Mouse (Mus musculus): ENCODE measurements around the gene Slc39a1. TPM values are rescaled to one million over a fixed set of nuclear protein-coding genes. Genes with fewer than 3 reads are reported as not detected.

The Slc39a1 gene
- polyA plus RNA-seq, 1 experiment from 2014 or later: 62.0 TPM

GRCm38 (mm10) chr3:90268971-90269370 lies 21.0 kb downstream of the Slc39a1 start:
- Histone ChIP-seq H3K4me3 (replicated peaks) (no peak overlapping the region), H3K9ac (replicated peaks) (no peak overlapping the region), H3K27me3 (no peaks in the 10 kb centered on the region), H3K27ac (no peak overlapping the region), H3K4me1 (replicated peaks) (peaks cover 15% of the 10 kb centered on the region), H3K36me3 (peaks cover 48% of the 10 kb centered on the region), H3K9me3 (no peaks in the 10 kb centered on the region), H3K4me2 (no peak overlapping the region)
- ATAC-seq (ENCODE audit: insufficient number of reproducible peaks, insufficient read depth, low FRiP score, low TSS enrichment, low read depth): no peak
- 90% methylated on average over 16 of the region's 16 CpGs for WGBS

GRCm38 (mm10) chr3:90270784-90271183 lies 22.8 kb downstream of the Slc39a1 start:
- Histone ChIP-seq H3K4me1 (replicated peaks) (peaks cover 10% of the 10 kb centered on the region), H3K9ac (replicated peaks) (no peak overlapping the region), H3K4me2 (no peak overlapping the region), H3K9me3 (no peaks in the 10 kb centered on the region), H3K36me3 (peaks cover 58% of the 10 kb centered on the region), H3K27ac (no peak overlapping the region), H3K27me3 (no peaks in the 10 kb centered on the region), H3K4me3 (replicated peaks) (no peak overlapping the region)
- no peak for ATAC-seq (ENCODE audit: insufficient number of reproducible peaks, insufficient read depth, low FRiP score, low TSS enrichment, low read depth)
- 90% methylated on average over 8 of the region's 8 CpGs for WGBS

- peaks cover 71% of the 10 kb centered on the region for H3K36me3 ChIP-seq
Measured at GRCm38 (mm10) chr3:90272170-90272569, 24.2 kb downstream of the Slc39a1 start.

GRCm38 (mm10) chr3:90273855-90274254 lies 25.9 kb downstream of the Slc39a1 start:
- no peak for ATAC-seq (ENCODE audit: insufficient number of reproducible peaks, insufficient read depth, low FRiP score, low TSS enrichment, low read depth)
- Histone ChIP-seq H3K4me3 (replicated peaks) (no peak overlapping the region), H3K27me3 (no peaks in the 10 kb centered on the region), H3K36me3 (peaks cover 88% of the 10 kb centered on the region), H3K9ac (replicated peaks) (no peak overlapping the region), H3K4me1 (replicated peaks) (no peaks in the 10 kb centered on the region), H3K9me3 (no peaks in the 10 kb centered on the region), H3K4me2 (no peak overlapping the region), H3K27ac (no peak overlapping the region)
- WGBS: 93% methylated on average over 22 of the region's 22 CpGs

More at GRCm38 (mm10) chr3:90272170-90272569, 24.2 kb downstream of the Slc39a1 start:
- H3K4me1 ChIP-seq (replicated peaks): no peaks in the 10 kb centered on the region
- ATAC-seq (ENCODE audit: insufficient number of reproducible peaks, insufficient read depth, low FRiP score, low TSS enrichment, low read depth): no peak
- H3K9me3 ChIP-seq: no peaks in the 10 kb centered on the region
- H3K27me3 ChIP-seq: no peaks in the 10 kb centered on the region
- no peak overlapping the region for H3K9ac ChIP-seq (replicated peaks)
- 73% methylated on average over 9 of the region's 9 CpGs for WGBS
- no peak overlapping the region for H3K4me3 ChIP-seq (replicated peaks)
- no peak overlapping the region for H3K27ac ChIP-seq
- H3K4me2 ChIP-seq: no peak overlapping the region

GRCm38 (mm10) chr3:90275286-90275685 lies 27.3 kb downstream of the Slc39a1 start:
- Histone ChIP-seq H3K27me3 (no peaks in the 10 kb centered on the region), H3K4me2 (no peak overlapping the region), H3K4me1 (replicated peaks) (no peaks in the 10 kb centered on the region), H3K36me3 (peaks cover 95% of the 10 kb centered on the region), H3K4me3 (replicated peaks) (no peak overlapping the region), H3K9ac (replicated peaks) (no peak overlapping the region), H3K27ac (no peak overlapping the region), H3K9me3 (no peaks in the 10 kb centered on the region)
- ATAC-seq (ENCODE audit: insufficient number of reproducible peaks, insufficient read depth, low FRiP score, low TSS enrichment, low read depth): no peak
- 88% methylated on average over 11 of the region's 11 CpGs for WGBS

GRCm38 (mm10) chr3:90276858-90277257 lies 28.9 kb downstream of the Slc39a1 start:
- no peak overlapping the region for H3K4me3 ChIP-seq (replicated peaks)
- no peak overlapping the region for H3K4me2 ChIP-seq
- ATAC-seq (ENCODE audit: insufficient number of reproducible peaks, insufficient read depth, low FRiP score, low TSS enrichment, low read depth): no peak
- 48% methylated on average over 16 of the region's 16 CpGs for WGBS
- no peak overlapping the region for H3K27ac ChIP-seq
- no peaks in the 10 kb centered on the region for H3K9me3 ChIP-seq
- no peak overlapping the region for H3K9ac ChIP-seq (replicated peaks)
- no peaks in the 10 kb centered on the region for H3K27me3 ChIP-seq
- no peaks in the 10 kb centered on the region for H3K4me1 ChIP-seq (replicated peaks)
- H3K36me3 ChIP-seq: peaks cover 91% of the 10 kb centered on the region

- Histone ChIP-seq H3K9me3 (no peaks in the 10 kb centered on the region), H3K4me3 (replicated peaks) (no peak overlapping the region), H3K36me3 (peaks cover 82% of the 10 kb centered on the region), H3K27ac (no peak overlapping the region), H3K9ac (replicated peaks) (no peak overlapping the region), H3K4me2 (no peak overlapping the region), H3K4me1 (replicated peaks) (no peaks in the 10 kb centered on the region), H3K27me3 (no peaks in the 10 kb centered on the region)
- ATAC-seq (ENCODE audit: insufficient number of reproducible peaks, insufficient read depth, low FRiP score, low TSS enrichment, low read depth): no peak
- 94% methylated on average over 9 of the region's 9 CpGs for WGBS
Measured at GRCm38 (mm10) chr3:90277793-90278192, 29.8 kb downstream of the Slc39a1 start.

GRCm38 (mm10) chr3:90278211-90278610 lies 30.2 kb downstream of the Slc39a1 start:
- ATAC-seq (ENCODE audit: insufficient number of reproducible peaks, insufficient read depth, low FRiP score, low TSS enrichment, low read depth): no peak
- Histone ChIP-seq H3K4me3 (replicated peaks) (no peak overlapping the region), H3K9ac (replicated peaks) (no peak overlapping the region), H3K9me3 (no peaks in the 10 kb centered on the region), H3K27me3 (no peaks in the 10 kb centered on the region), H3K4me2 (no peak overlapping the region), H3K27ac (no peak overlapping the region), H3K4me1 (replicated peaks) (no peaks in the 10 kb centered on the region), H3K36me3 (peaks cover 78% of the 10 kb centered on the region)
- 91% methylated on average over 10 of the region's 10 CpGs for WGBS

- no peaks in the 10 kb centered on the region for H3K27me3 ChIP-seq
- H3K4me1 ChIP-seq (replicated peaks): no peaks in the 10 kb centered on the region
- WGBS: 91% methylated on average over 9 of the region's 9 CpGs
- ATAC-seq (ENCODE audit: insufficient number of reproducible peaks, insufficient read depth, low FRiP score, low TSS enrichment, low read depth): no peak
- H3K27ac ChIP-seq: no peak overlapping the region
- peaks cover 69% of the 10 kb centered on the region for H3K36me3 ChIP-seq
- no peaks in the 10 kb centered on the region for H3K9me3 ChIP-seq
- no peak overlapping the region for H3K9ac ChIP-seq (replicated peaks)
- no peak overlapping the region for H3K4me3 ChIP-seq (replicated peaks)
- H3K4me2 ChIP-seq: no peak overlapping the region
Measured at GRCm38 (mm10) chr3:90279216-90279615, 31.2 kb downstream of the Slc39a1 start.

GRCm38 (mm10) chr3:90279743-90280142 lies 31.8 kb downstream of the Slc39a1 start:
- Histone ChIP-seq H3K4me1 (replicated peaks) (no peaks in the 10 kb centered on the region), H3K9me3 (no peaks in the 10 kb centered on the region), H3K36me3 (peaks cover 66% of the 10 kb centered on the region), H3K27me3 (no peaks in the 10 kb centered on the region), H3K27ac (no peak overlapping the region), H3K4me3 (replicated peaks) (no peak overlapping the region), H3K9ac (replicated peaks) (no peak overlapping the region), H3K4me2 (no peak overlapping the region)
- 92% methylated on average over 7 of the region's 7 CpGs for WGBS
- no peak for ATAC-seq (ENCODE audit: insufficient number of reproducible peaks, insufficient read depth, low FRiP score, low TSS enrichment, low read depth)

GRCm38 (mm10) chr3:90280708-90281107 lies 32.7 kb downstream of the Slc39a1 start:
- no peak overlapping the region for H3K9ac ChIP-seq (replicated peaks)
- H3K4me3 ChIP-seq (replicated peaks): no peak overlapping the region
- no peak for ATAC-seq (ENCODE audit: insufficient number of reproducible peaks, insufficient read depth, low FRiP score, low TSS enrichment, low read depth)
- no peaks in the 10 kb centered on the region for H3K4me1 ChIP-seq (replicated peaks)
- no peaks in the 10 kb centered on the region for H3K27me3 ChIP-seq
- no peak overlapping the region for H3K4me2 ChIP-seq
- H3K27ac ChIP-seq: no peak overlapping the region
- H3K9me3 ChIP-seq: no peaks in the 10 kb centered on the region
- WGBS: 90% methylated on average over 9 of the region's 9 CpGs
- peaks cover 57% of the 10 kb centered on the region for H3K36me3 ChIP-seq

- H3K36me3 ChIP-seq: peaks cover 22% of the 10 kb centered on the region
- ATAC-seq (ENCODE audit: insufficient number of reproducible peaks, insufficient read depth, low FRiP score, low TSS enrichment, low read depth): no peak
- H3K27me3 ChIP-seq: no peaks in the 10 kb centered on the region
- no peaks in the 10 kb centered on the region for H3K9me3 ChIP-seq
- no peak overlapping the region for H3K4me3 ChIP-seq (replicated peaks)
- no peak overlapping the region for H3K9ac ChIP-seq (replicated peaks)
- H3K4me1 ChIP-seq (replicated peaks): no peaks in the 10 kb centered on the region
- no peak overlapping the region for H3K27ac ChIP-seq
- WGBS: 93% methylated on average over 2 of the region's 2 CpGs
- no peak overlapping the region for H3K4me2 ChIP-seq
Measured at GRCm38 (mm10) chr3:90284150-90284549, 36.2 kb downstream of the Slc39a1 start.

Data from limb, embryonic 12.5 days (tissue).